Mouse (Mus musculus) megakaryocyte, embryonic 14.5 days (primary cell): ENCODE results near the gene Tns4. TPM values are rescaled to one million over a fixed set of nuclear protein-coding genes. Genes with fewer than 3 reads are reported as not detected.

Source experiments
- H3K27me3 ChIP-seq: replicated peaks from 2 replicates; pipeline ENCODE3; 2012; ENCODE audit warnings: inconsistent platforms
- H3K36me3 ChIP-seq: replicated peaks from 2 replicates; pipeline ENCODE3; 2012; ENCODE audit warnings: low read length, inconsistent platforms, mixed read lengths
- H3K4me1 ChIP-seq: 2 replicates; pipeline ENCODE4 v1.6.1; 2012; ENCODE audit warnings: inconsistent platforms
- H3K4me3 ChIP-seq: replicated peaks from 2 replicates; pipeline ENCODE3; 2012; ENCODE audit warnings: moderate library complexity, mild to moderate bottlenecking, inconsistent platforms
- H3K9me3 ChIP-seq: 2 replicates; pipeline ENCODE4 v1.6.1; 2012; ENCODE audit warnings: inconsistent platforms
- FLI1 ChIP-seq: IDR thresholded peaks from 2 replicates; pipeline ENCODE4 v1.6.1; 2012; ENCODE audit warnings: low read length, inconsistent platforms, mixed read lengths
- GATA1 ChIP-seq: IDR thresholded peaks from 3 replicates; pipeline ENCODE4 v1.6.1; 2012; ENCODE audit warnings: mixed read lengths, low read length, inconsistent platforms, borderline replicate concordance
- polyA plus RNA-seq: library from polyadenylated mRNA; stranded (reverse); fragments of >175 nt; gene quantifications from 2 replicates; pipeline ENCODE4 v1.2.3, GENCODE M21; 2012; ENCODE audit warnings: low replicate concordance; ENCODE audit not compliant: insufficient read depth

Tns4 gene
- polyA plus RNA-seq, 1 experiment: 0.93 TPM

DNA sequence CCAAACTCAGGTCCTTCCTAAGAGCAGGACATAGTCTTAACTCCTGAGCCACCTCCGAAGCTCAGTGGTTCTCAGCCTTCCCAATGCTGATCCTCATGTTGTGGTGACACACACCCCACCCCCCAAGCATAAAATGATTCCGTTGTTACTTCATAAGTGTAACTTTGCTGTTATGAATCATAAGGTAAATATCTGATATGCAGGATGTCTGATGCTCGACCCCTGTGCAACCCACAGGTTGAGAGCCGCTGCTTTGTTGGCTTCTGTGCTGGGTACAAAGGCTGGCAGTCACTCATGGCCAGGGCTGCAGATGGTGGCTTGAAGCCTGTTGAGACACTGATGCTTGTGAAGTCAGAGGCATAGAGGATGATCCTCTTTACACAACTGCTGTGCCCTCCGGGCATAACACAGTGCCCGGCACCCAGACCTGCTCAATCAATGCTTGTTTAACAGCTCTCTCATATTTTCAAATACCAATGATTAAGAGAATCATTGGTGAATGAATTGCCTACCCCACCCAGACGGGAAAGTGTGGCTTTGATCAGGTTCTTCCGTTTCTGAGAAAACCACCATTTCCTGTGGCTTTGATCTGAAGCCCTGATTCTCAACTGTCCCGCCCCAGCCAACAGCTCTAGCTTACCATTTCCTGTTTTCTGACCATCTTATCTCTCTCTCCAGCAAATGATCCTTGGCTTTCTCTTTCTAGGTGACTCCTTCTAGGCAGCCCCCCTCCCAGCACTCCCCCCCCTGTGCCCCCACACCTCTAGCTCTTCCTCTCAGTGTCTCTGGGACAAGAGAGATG lies 15.7 kb upstream of the Tns4 start:
- Histone ChIP-seq H3K4me3 (no peak overlapping the region), H3K27me3 (peaks cover 81% of the 10 kb centered on the region), H3K4me1 (peaks cover 14% of the 10 kb centered on the region), H3K36me3 (no peaks in the 10 kb centered on the region), H3K9me3 (no peaks in the 10 kb centered on the region)
- TF ChIP-seq FLI1 (no peak), GATA1 (no peak)

- Histone ChIP-seq H3K4me1 (peaks cover 14% of the 10 kb centered on the region), H3K9me3 (no peaks in the 10 kb centered on the region)
- TF ChIP-seq GATA1 (no peak), FLI1 (no peak)
Observed at GRCm38 (mm10) chr11:99102575-99103270, 13.6 kb upstream of the Tns4 start.

GRCm38 (mm10) chr11:99101693-99102092 lies 12.6 kb upstream of the Tns4 start:
- peaks cover 71% of the 10 kb centered on the region for H3K27me3 ChIP-seq
- H3K4me3 ChIP-seq: no peak overlapping the region
- H3K36me3 ChIP-seq: no peaks in the 10 kb centered on the region
- peaks cover 14% of the 10 kb centered on the region for H3K4me1 ChIP-seq
- no peak for TF ChIP-seq GATA1
- TF ChIP-seq FLI1: no peak
- no peaks in the 10 kb centered on the region for H3K9me3 ChIP-seq

More at GRCm38 (mm10) chr11:99102575-99103270, 13.6 kb upstream of the Tns4 start:
- peaks cover 80% of the 10 kb centered on the region for H3K27me3 ChIP-seq
- no peaks in the 10 kb centered on the region for H3K36me3 ChIP-seq
- H3K4me3 ChIP-seq: no peak overlapping the region

DNA sequence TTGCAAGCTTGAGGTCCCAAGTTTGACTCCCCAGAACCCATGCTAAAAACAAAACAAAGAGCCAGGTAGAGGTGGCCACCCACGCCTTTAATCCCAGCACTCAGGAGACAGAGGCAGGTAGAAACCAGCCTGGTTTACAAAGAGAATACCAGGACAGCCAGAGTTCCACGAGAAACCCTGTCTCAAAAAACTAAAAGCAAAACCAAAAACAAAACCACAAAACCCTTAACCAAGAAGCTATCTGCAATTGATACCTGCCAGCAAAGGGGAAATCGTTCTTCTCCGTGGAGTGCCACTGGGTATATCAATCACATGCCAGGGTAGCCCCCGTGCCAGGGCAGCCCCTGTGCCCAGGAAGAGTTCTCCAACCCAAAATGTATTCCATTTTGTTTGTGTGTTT lies 11.1 kb upstream of the Tns4 start:
- Histone ChIP-seq H3K4me3 (no peak overlapping the region), H3K36me3 (no peaks in the 10 kb centered on the region), H3K9me3 (peaks cover under 1% of the 10 kb centered on the region; the same call in 1 of the 2 replicates), H3K27me3 (peaks cover 60% of the 10 kb centered on the region), H3K4me1 (peaks cover 9% of the 10 kb centered on the region)
- TF ChIP-seq FLI1: no peak
- no peak for TF ChIP-seq GATA1

DNA sequence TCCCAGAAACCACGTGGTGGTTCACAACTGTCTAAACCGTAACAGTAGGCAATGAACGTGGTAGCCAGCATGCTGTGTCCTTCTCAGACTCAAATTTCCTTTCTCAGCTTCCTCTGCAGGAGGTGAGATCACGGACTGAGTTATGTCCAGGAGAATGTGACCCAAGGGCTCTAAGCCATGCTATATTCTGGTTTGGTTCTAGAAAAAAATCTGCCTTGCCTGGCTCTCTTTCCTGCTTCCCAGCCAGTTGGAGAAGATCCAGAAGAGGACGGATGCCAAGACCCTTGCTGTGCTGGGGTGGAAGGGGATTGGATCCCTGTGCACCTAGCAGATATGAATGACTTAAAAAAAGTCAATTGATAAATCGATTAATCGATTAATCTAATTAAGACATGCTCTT lies 10.4 kb upstream of the Tns4 start:
- Histone ChIP-seq H3K4me1 (peaks cover 2% of the 10 kb centered on the region), H3K4me3 (no peak overlapping the region), H3K36me3 (no peaks in the 10 kb centered on the region), H3K9me3 (peaks cover 8% of the 10 kb centered on the region), H3K27me3 (peaks cover 59% of the 10 kb centered on the region)
- no peak for TF ChIP-seq FLI1
- no peak for TF ChIP-seq GATA1

DNA sequence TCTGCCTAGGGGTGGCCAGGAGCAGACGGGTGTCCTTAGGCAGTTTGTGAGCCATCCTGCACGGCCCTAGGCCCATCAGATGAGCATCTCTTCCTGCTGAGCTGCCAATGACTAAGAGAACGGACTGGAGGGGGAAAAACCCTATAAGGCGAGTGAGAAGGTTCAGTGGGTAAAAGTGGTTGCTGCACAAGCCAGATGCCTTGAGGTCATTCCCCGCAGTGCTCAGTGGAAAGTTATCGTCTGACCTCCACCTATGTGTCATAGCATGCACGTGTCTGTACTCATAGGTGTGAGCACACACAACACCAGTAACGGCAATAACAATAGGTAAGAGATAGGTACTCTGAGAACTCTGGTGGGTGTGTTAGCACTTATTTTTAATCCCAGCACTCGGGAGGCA lies 9.8 kb upstream of the Tns4 start:
- no peak for TF ChIP-seq FLI1
- TF ChIP-seq GATA1: no peak
- Histone ChIP-seq H3K9me3 (peaks cover 8% of the 10 kb centered on the region), H3K27me3 (peaks cover 53% of the 10 kb centered on the region), H3K36me3 (no peaks in the 10 kb centered on the region), H3K4me1 (no peaks in the 10 kb centered on the region; the same call in 1 of the 2 replicates), H3K4me3 (no peak overlapping the region)

- no peak overlapping the region for H3K4me3 ChIP-seq
- H3K36me3 ChIP-seq: no peaks in the 10 kb centered on the region
- no peaks in the 10 kb centered on the region; the same call in 1 of the 2 replicates for H3K4me1 ChIP-seq
- TF ChIP-seq FLI1: no peak
- TF ChIP-seq GATA1: no peak
- peaks cover 51% of the 10 kb centered on the region for H3K27me3 ChIP-seq
- H3K9me3 ChIP-seq: peaks cover 8% of the 10 kb centered on the region
Observed at GRCm38 (mm10) chr11:99096996-99097774, 8.1 kb upstream of the Tns4 start.

DNA sequence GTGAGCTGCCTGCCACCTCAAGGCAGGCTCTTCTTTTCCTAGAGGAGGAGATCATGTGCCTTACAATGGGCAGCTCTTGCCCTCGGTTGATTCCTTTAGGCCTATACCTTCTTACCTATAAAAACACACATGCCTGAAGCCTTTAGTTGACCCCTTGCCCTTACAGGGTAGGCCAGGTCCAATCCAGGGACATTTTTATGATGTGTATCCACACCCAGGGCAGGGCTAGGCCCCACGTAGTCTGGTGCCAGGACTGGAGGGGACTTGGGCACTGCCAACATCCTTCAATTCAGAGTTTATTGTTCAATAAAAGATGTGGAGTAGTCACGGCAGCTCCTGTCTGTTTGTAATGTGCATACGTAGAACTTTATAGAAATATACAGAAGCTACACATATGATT lies 7.3 kb upstream of the Tns4 start:
- TF ChIP-seq FLI1: no peak
- no peak for TF ChIP-seq GATA1
- Histone ChIP-seq H3K4me1 (no peaks in the 10 kb centered on the region; the same call in 1 of the 2 replicates), H3K9me3 (peaks cover 11% of the 10 kb centered on the region), H3K4me3 (no peak overlapping the region), H3K27me3 (peaks cover 45% of the 10 kb centered on the region), H3K36me3 (no peaks in the 10 kb centered on the region)

DNA sequence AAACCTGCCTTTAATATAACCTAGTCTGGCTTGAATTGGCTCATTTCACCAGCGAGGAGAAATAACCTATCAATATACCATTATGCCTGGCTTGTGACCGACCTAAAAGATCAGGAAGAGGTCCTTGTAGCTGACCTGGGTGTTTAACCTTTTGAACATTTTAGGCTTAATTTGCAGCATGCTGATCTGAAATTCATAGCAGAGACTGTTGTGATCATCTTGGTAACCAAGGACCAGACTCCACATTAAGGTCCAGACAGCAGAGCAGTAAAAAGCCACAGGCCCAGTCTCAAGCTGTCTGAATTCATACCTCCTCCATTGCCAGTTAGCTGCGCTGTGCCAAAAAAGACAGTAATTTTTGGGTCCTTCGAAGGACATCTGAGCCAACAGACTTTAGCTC lies 6.7 kb upstream of the Tns4 start:
- Histone ChIP-seq H3K9me3 (peaks cover 11% of the 10 kb centered on the region), H3K4me3 (no peak overlapping the region), H3K27me3 (peaks cover 43% of the 10 kb centered on the region), H3K36me3 (no peaks in the 10 kb centered on the region), H3K4me1 (no peaks in the 10 kb centered on the region; the same call in 1 of the 2 replicates)
- no peak for TF ChIP-seq GATA1
- TF ChIP-seq FLI1: no peak
